Mouse (Mus musculus) heart, adult 2 months (tissue): Measurements from ENCODE around the gene Ccdc54. TPM values are rescaled to one million over a fixed set of nuclear protein-coding genes. Genes with fewer than 3 reads are reported as not detected.

ENCODE experiments used
- DNase-seq, 2 experiments: peaks; one replicate each; pipeline ENCODE4 v3.0.0; 2021
- H3K27ac ChIP-seq: fragments of 200-600 bp; 2 replicates; pipeline ENCODE4 v1.8.1; 2022
- H3K27me3 ChIP-seq: fragments of 200-500 bp; 2 replicates; pipeline ENCODE4 v1.6.1; 2012; ENCODE audit warnings: mild to moderate bottlenecking, low read length, inconsistent platforms, mixed read lengths; ENCODE audit not compliant: control insufficient read depth, insufficient read depth
- H3K36me3 ChIP-seq: fragments of 200-500 bp; 2 replicates; pipeline ENCODE4 v1.6.1; 2012; ENCODE audit warnings: low read length, inconsistent platforms; ENCODE audit not compliant: control insufficient read depth, insufficient read depth
- H3K4me1 ChIP-seq: fragments of 200-500 bp; 2 replicates; pipeline ENCODE4 v1.6.1; 2011; ENCODE audit warnings: low read length; ENCODE audit not compliant: control insufficient read depth, insufficient read depth
- H3K4me3 ChIP-seq: fragments of 200-600 bp; 2 replicates; pipeline ENCODE4 v1.8.1; 2022
- H3K79me2 ChIP-seq: fragments of 200-500 bp; replicated peaks from 2 replicates; pipeline ENCODE4 v1.6.1; 2012; ENCODE audit warnings: mild to moderate bottlenecking, inconsistent platforms, low read length, moderate library complexity, mixed read lengths; ENCODE audit not compliant: control insufficient read depth, insufficient read depth
- H3K9ac ChIP-seq: fragments of 200-500 bp; 2 replicates; pipeline ENCODE4 v1.6.1; 2012; ENCODE audit warnings: low read depth, mild to moderate bottlenecking, control low read depth, inconsistent platforms, low read length, mixed read lengths
- CTCF ChIP-seq: fragments of 200-600 bp; IDR thresholded peaks from 2 replicates; pipeline ENCODE4 v1.8.1; 2022; ENCODE audit warnings: antibody characterized with exemption, mild to moderate bottlenecking, moderate library complexity
- EP300 ChIP-seq: fragments of 200-500 bp; IDR thresholded peaks from 2 replicates; pipeline ENCODE4 v1.6.1; 2011; ENCODE audit warnings: low read depth, low read length, control low read depth; ENCODE audit not compliant: insufficient read depth
- POLR2A ChIP-seq: fragments of 200-500 bp; IDR thresholded peaks from 2 replicates; pipeline ENCODE4 v1.6.1; 2011; ENCODE audit warnings: mild to moderate bottlenecking, low read depth, low read length, control low read depth; ENCODE audit not compliant: insufficient read depth
- WGBS: fragments of 180-500 bp; shearing (Covaris S2); methylation state at CpG from one replicate; pipeline ENCODE4 v1.1.7; 2018; 5-methylcytosine and 5-hydroxymethylcytosine counted together
- intact Hi-C: fragments of 180-260 bp; cut with DNase I; formaldehyde crosslinking; loops from one replicate; pipeline ENCODE4 v1.15.1; 2025
- long read RNA-seq: library from polyadenylated mRNA; stranded (forward); transcript quantifications from one replicate; pipeline ENCODE4 v2.0.0, GENCODE M21; 2021
- polyA plus RNA-seq: library from polyadenylated mRNA; depleted of rRNA; stranded (reverse); fragments of >200 nt; gene quantifications from 2 replicates; pipeline ENCODE4 v1.2.3, GENCODE M21; 2012; rRNA removed
- total RNA-seq, 2 experiments: library from RNA; stranded (reverse); gene quantifications; 2 replicates each; pipeline ENCODE4 v1.2.3; 2021

Ccdc54 gene
- not detected for total RNA-seq
- 0.14 and 0.20 TPM in 2 replicates for polyA plus RNA-seq
- long read RNA-seq: 0 reads

GRCm38 (mm10) chr16:50591054-50591453, at the start of gene Ccdc54:
TSS of gene Ccdc54 (minus strand) at chr16:50591154.
- Histone ChIP-seq H3K4me1 (peaks cover 1% of the 10 kb centered on the region; the same call in 1 of the 2 replicates), H3K27me3 (no peaks in the 10 kb centered on the region), H3K4me3 (no peak within 1 kb of the TSS), H3K79me2 (no peaks in the 10 kb centered on the region), H3K9ac (no peak within 1 kb of the TSS), H3K36me3 (no peaks in the 10 kb centered on the region), H3K27ac (no peak within 1 kb of the TSS)
- intact Hi-C loops: no loop called here
- DNase-seq: no peak
- no peak for TF ChIP-seq EP300

- 66% methylated on average over 2 of the region's 2 CpGs for WGBS
- Histone ChIP-seq H3K9ac (no peak overlapping the region), H3K4me1 (no peaks in the 10 kb centered on the region), H3K4me3 (no peak overlapping the region), H3K79me2 (no peaks in the 10 kb centered on the region), H3K36me3 (no peaks in the 10 kb centered on the region), H3K27me3 (no peaks in the 10 kb centered on the region), H3K27ac (no peak overlapping the region)
- DNase-seq: no peak
- intact Hi-C loops: no loop called here
- TF ChIP-seq EP300: no peak
- TF ChIP-seq CTCF: no peak
- no peak for TF ChIP-seq POLR2A
Observed at GRCm38 (mm10) chr16:50632585-50632984, 41.6 kb upstream of the Ccdc54 start.

GRCm38 (mm10) chr16:50615569-50615968, 24.6 kb upstream of the Ccdc54 start:
- intact Hi-C loops: no loop called here
- no peaks in the 10 kb centered on the region for H3K4me1 ChIP-seq
- H3K27ac ChIP-seq: no peak overlapping the region
- no peak overlapping the region for H3K9ac ChIP-seq
- H3K27me3 ChIP-seq: no peaks in the 10 kb centered on the region
- DNase-seq: no peak
- H3K79me2 ChIP-seq: no peaks in the 10 kb centered on the region
- 53% methylated on average over 7 of the region's 7 CpGs for WGBS
- TF ChIP-seq POLR2A (no peak), CTCF (no peak), EP300 (no peak)
- H3K36me3 ChIP-seq: no peaks in the 10 kb centered on the region
- H3K4me3 ChIP-seq: no peak overlapping the region

- no peaks in the 10 kb centered on the region for H3K79me2 ChIP-seq
- intact Hi-C loops: no loop called here
Observed at GRCm38 (mm10) chr16:50612944-50613343, 22.0 kb upstream of the Ccdc54 start.

GRCm38 (mm10) chr16:50610580-50610979, 19.6 kb upstream of the Ccdc54 start:
- no peaks in the 10 kb centered on the region for H3K4me1 ChIP-seq
- 81% methylated on average over 5 of the region's 5 CpGs for WGBS

More at GRCm38 (mm10) chr16:50612944-50613343, 22.0 kb upstream of the Ccdc54 start:
- H3K9ac ChIP-seq: no peak overlapping the region
- H3K27ac ChIP-seq: no peak overlapping the region
- no peak for TF ChIP-seq POLR2A
- no peak for TF ChIP-seq CTCF
- TF ChIP-seq EP300: no peak
- WGBS: 72% methylated on average over 4 of the region's 4 CpGs
- no peaks in the 10 kb centered on the region for H3K4me1 ChIP-seq
- no peaks in the 10 kb centered on the region for H3K27me3 ChIP-seq
- H3K4me3 ChIP-seq: no peak overlapping the region
- H3K36me3 ChIP-seq: no peaks in the 10 kb centered on the region
- no peak for DNase-seq

GRCm38 (mm10) chr16:50607776-50608562, 17.0 kb upstream of the Ccdc54 start:
- WGBS: 65% methylated on average over 15 of the region's 15 CpGs
- no peak for TF ChIP-seq EP300
- no peak for TF ChIP-seq POLR2A
- no peak for TF ChIP-seq CTCF

More at GRCm38 (mm10) chr16:50610580-50610979, 19.6 kb upstream of the Ccdc54 start:
- intact Hi-C loops: no loop called here
- no peak for TF ChIP-seq EP300
- TF ChIP-seq POLR2A: no peak
- TF ChIP-seq CTCF: no peak
- Histone ChIP-seq H3K79me2 (no peaks in the 10 kb centered on the region), H3K27me3 (no peaks in the 10 kb centered on the region), H3K27ac (no peak overlapping the region), H3K9ac (no peak overlapping the region), H3K4me3 (no peak overlapping the region), H3K36me3 (no peaks in the 10 kb centered on the region)
- no peak for DNase-seq

More at GRCm38 (mm10) chr16:50607776-50608562, 17.0 kb upstream of the Ccdc54 start:
- intact Hi-C loops: no loop called here
- Histone ChIP-seq H3K4me1 (no peaks in the 10 kb centered on the region), H3K4me3 (no peak overlapping the region), H3K27me3 (no peaks in the 10 kb centered on the region), H3K27ac (no peak overlapping the region), H3K9ac (no peak overlapping the region), H3K79me2 (no peaks in the 10 kb centered on the region), H3K36me3 (no peaks in the 10 kb centered on the region)
- DNase-seq: no peak
